Mouse (Mus musculus) myocyte (in vitro differentiated cells): ENCODE results near the gene Tuba1a.

Experiments used
- E2F4 ChIP-seq: IDR thresholded peaks from one replicate; pipeline ENCODE4 v1.6.1; 2011; ENCODE audit warnings: mild to moderate bottlenecking, control low read depth, moderate library complexity; ENCODE audit not compliant: insufficient read depth
- MAX ChIP-seq: IDR thresholded peaks from one replicate; pipeline ENCODE4 v1.6.1; 2011; ENCODE audit warnings: low read depth, mild to moderate bottlenecking, control low read depth
- POLR2A ChIP-seq: IDR thresholded peaks from one replicate; pipeline ENCODE4 v1.6.1; 2011; ENCODE audit warnings: low read depth, mild to moderate bottlenecking, control low read depth, moderate library complexity; ENCODE audit not compliant: insufficient read length
- POLR2AphosphoS2 ChIP-seq: IDR thresholded peaks from one replicate; pipeline ENCODE4 v1.6.1; 2011; ENCODE audit warnings: low read depth, control low read depth; ENCODE audit not compliant: insufficient read length
- REST ChIP-seq: IDR thresholded peaks from one replicate; pipeline ENCODE4 v1.6.1; 2011; ENCODE audit warnings: mild to moderate bottlenecking, control low read depth, moderate library complexity; ENCODE audit not compliant: insufficient read depth, insufficient read length
- TCF12 ChIP-seq: IDR thresholded peaks from one replicate; pipeline ENCODE4 v1.6.1; 2011; ENCODE audit warnings: mild to moderate bottlenecking, control low read depth; ENCODE audit not compliant: poor library complexity, insufficient read depth, severe bottlenecking

DNA sequence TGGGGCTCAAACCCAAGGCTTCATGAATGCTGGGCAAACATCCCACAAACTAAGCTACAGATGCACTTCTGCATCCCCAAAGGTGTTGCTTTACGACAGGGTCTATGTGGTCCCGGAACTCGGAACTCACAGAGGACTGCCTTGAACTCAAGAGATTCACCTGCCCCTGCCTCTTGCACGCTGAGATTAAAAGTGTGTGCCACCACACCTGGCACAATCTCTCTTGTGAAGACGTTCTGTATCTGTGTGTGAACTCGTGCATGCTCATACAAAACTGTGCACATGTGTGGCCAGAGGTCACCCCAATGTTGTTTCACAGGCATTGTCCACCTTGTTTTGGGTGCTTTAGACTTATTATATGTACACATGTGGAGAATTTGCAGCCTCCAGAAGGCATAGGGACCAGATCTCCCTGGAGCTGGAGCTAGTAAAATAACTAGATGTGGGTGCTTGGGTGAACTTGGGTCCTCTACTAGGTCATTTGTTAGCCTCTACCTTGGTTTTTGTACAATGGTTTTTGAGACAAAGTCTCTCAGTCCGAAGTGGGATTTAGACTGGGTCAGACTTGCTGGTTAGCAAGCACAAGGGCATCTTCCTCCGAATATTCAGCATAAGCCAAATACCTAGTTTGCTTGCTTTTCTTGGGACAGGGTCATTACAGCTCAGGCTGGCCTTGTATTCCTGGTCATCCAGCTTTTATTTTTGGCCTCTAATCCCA is 23.3 kb downstream of the Tuba1a start:
- TF ChIP-seq POLR2A (peak; percentile 80), POLR2AphosphoS2 (peak; percentile 97), E2F4 (no peak), TCF12 (no peak), MAX (no peak), REST (no peak)
